ENCODE assay signal across 7 mouse cellular contexts in genomic region chr2:136485815-136486619, GRCm38 (mm10). TPM values are rescaled to one million over a fixed set of nuclear protein-coding genes. Genes with fewer than 3 reads are reported as not detected.
DNase-seq lines count a peak whose midpoint lies in the region; ATAC-seq lines count a peak whose summit lies in the region.

No protein-coding gene starts in this region.

- DNase-seq in adipocyte (ENCODE audit: low spot score): peak; percentile 98
- DNase-seq in cerebellum, adult 8-10 months: peak; percentile 74
- DNase-seq in forelimb bud, embryonic 11.5 days (ENCODE audit: low read depth, low spot score): peak; percentile 95
- peak; percentile 70 to 75 for DNase-seq in layer of hippocampus, postnatal 10 days (ENCODE audit: low spot score in 2 of 2)
- peak; percentile 74 for DNase-seq in lung, postnatal 10 days
- peak; percentile 77 for DNase-seq in retina, postnatal 7 days (ENCODE audit: low read depth, low spot score)

- no peaks in the 10 kb centered on the region for H3K27me3 ChIP-seq in hindbrain, embryonic 13.5 days

- peak; percentile 92 for ATAC-seq in hindbrain, embryonic 13.5 days (ENCODE audit: low FRiP score)

- H3K4me3 ChIP-seq in hindbrain, embryonic 13.5 days: no peak overlapping the region

- no peaks in the 10 kb centered on the region; the same call in 1 of the 2 replicates for H3K4me1 ChIP-seq in hindbrain, embryonic 13.5 days (replicated peaks)

- no peaks in the 10 kb centered on the region for H3K36me3 ChIP-seq in hindbrain, embryonic 13.5 days

- no peak overlapping the region for H3K27ac ChIP-seq in hindbrain, embryonic 13.5 days

- no peak overlapping the region for H3K4me2 ChIP-seq in hindbrain, embryonic 13.5 days

- H3K9me3 ChIP-seq in hindbrain, embryonic 13.5 days: no peaks in the 10 kb centered on the region

- H3K9ac ChIP-seq in hindbrain, embryonic 13.5 days: no peak overlapping the region

- WGBS in hindbrain, embryonic 13.5 days: 18% methylated on average over 6 of the region's 6 CpGs

RNA-seq across cellular contexts. Expression of gene Ankef1, which starts 15.7 kb away (rescaled TPM):
- polyA plus RNA-seq in hindbrain, embryonic 13.5 days (2015; fragmentation: Nextera tagmentation; extraction: Ambion mirVana): 0.66 and 0.78 TPM in 2 replicates
- under 1 TPM; 0.66 to 0.69 TPM for total RNA-seq in layer of hippocampus, postnatal 10 days (2021)
